Mouse (Mus musculus) liver, embryonic 14 days (tissue): ENCODE data around the gene B4galnt1. TPM values are rescaled to one million over a fixed set of nuclear protein-coding genes. Genes with fewer than 3 reads are reported as not detected.

Source experiments
- polyA plus RNA-seq: library from polyadenylated mRNA; depleted of rRNA; stranded (reverse); fragments of >200 nt; gene quantifications from 2 replicates; pipeline ENCODE4 v1.2.3, GENCODE M21; 2012; rRNA removed

The B4galnt1 gene
- polyA plus RNA-seq: 7.2 and 11.2 TPM in 2 replicates

GRCm38 (mm10) chr10:127164631-127165353, at the start of gene B4galnt1:
Gene B4galnt1, plus strand, starts transcription at chr10:127165225.

GRCm38 (mm10) chr10:127121066-127121477, 44.0 kb upstream of the B4galnt1 start, which contains the start of gene Os9:
Gene Os9, minus strand, starts transcription at chr10:127121131.

GRCm38 (mm10) chr10:127179871-127180694, 15.1 kb downstream of the B4galnt1 start, which contains the start of gene Slc26a10:
Gene Slc26a10, minus strand, starts transcription at chr10:127180645.

GRCm38 (mm10) chr10:127189651-127190381, 24.8 kb downstream of the B4galnt1 start, which contains the start of gene Arhgef25:
Gene Arhgef25, minus strand, starts transcription at chr10:127190083.

GRCm38 (mm10) chr10:127195328-127196129, 30.5 kb downstream of the B4galnt1 start, which contains the start of gene Dtx3:
Gene Dtx3, minus strand, starts transcription at chr10:127195728.

GRCm38 (mm10) chr10:127211414-127211854, 46.4 kb downstream of the B4galnt1 start, which contains the start of gene Pip4k2c:
Gene Pip4k2c, minus strand, starts transcription at chr10:127211585.

Other genes starting within 250 kb of the B4galnt1 start
- 17.5 and 20.0 TPM in 2 replicates for gene Ctdsp2, start 186.5 kb upstream of the B4galnt1 start, polyA plus RNA-seq
- gene Avil, start 164.5 kb upstream of the B4galnt1 start, polyA plus RNA-seq: 0.02 and 0.06 TPM in 2 replicates
- gene Tsfm, start 134.4 kb upstream of the B4galnt1 start, polyA plus RNA-seq: 25.2 and 29.6 TPM in 2 replicates
- 12.8 and 14.1 TPM in 2 replicates for gene Mettl1, start 123.8 kb upstream of the B4galnt1 start, polyA plus RNA-seq
- gene Eef1akmt3, start 123.7 kb upstream of the B4galnt1 start, polyA plus RNA-seq: 0.05 and 0.08 TPM in 2 replicates
- gene Cyp27b1, start 117.0 kb upstream of the B4galnt1 start, polyA plus RNA-seq: 0.03 and 0.08 TPM in 2 replicates
- 0.09 and 0.11 TPM in 2 replicates for gene March9, start 105.0 kb upstream of the B4galnt1 start, polyA plus RNA-seq
- gene Cdk4, start 101.7 kb upstream of the B4galnt1 start, polyA plus RNA-seq: 209 and 248 TPM in 2 replicates
- 34.4 and 41.3 TPM in 2 replicates for gene Tspan31, start 95.0 kb upstream of the B4galnt1 start, polyA plus RNA-seq
- 1.4 and 2.2 TPM in 2 replicates for gene Agap2, start 89.9 kb upstream of the B4galnt1 start, polyA plus RNA-seq
- 26.4 and 26.9 TPM in 2 replicates for gene Os9, start 44.1 kb upstream of the B4galnt1 start, polyA plus RNA-seq
- 2.0 and 2.2 TPM in 2 replicates for gene Slc26a10, start 15.4 kb downstream of the B4galnt1 start, polyA plus RNA-seq
- gene Arhgef25, start 24.9 kb downstream of the B4galnt1 start, polyA plus RNA-seq: 7.5 and 7.6 TPM in 2 replicates
- 29.2 and 32.7 TPM in 2 replicates for gene Dtx3, start 30.5 kb downstream of the B4galnt1 start, polyA plus RNA-seq
- 27.4 and 31.2 TPM in 2 replicates for gene Pip4k2c, start 46.4 kb downstream of the B4galnt1 start, polyA plus RNA-seq
- 0.11 and 0.12 TPM in 2 replicates for gene Kif5a, start 98.1 kb downstream of the B4galnt1 start, polyA plus RNA-seq
- 57.7 and 61.0 TPM in 2 replicates for gene Dctn2, start 101.1 kb downstream of the B4galnt1 start, polyA plus RNA-seq
- gene Mbd6, start 123.8 kb downstream of the B4galnt1 start, polyA plus RNA-seq: 7.4 and 10.9 TPM in 2 replicates
- 62.7 and 64.4 TPM in 2 replicates for gene Mars, start 146.6 kb downstream of the B4galnt1 start, polyA plus RNA-seq
- 7.4 and 9.7 TPM in 2 replicates for gene Arhgap9, start 156.7 kb downstream of the B4galnt1 start, polyA plus RNA-seq
- 0.95 and 0.98 TPM in 2 replicates for gene Gli1, start 176.7 kb downstream of the B4galnt1 start, polyA plus RNA-seq
- gene Inhbe, start 189.2 kb downstream of the B4galnt1 start, polyA plus RNA-seq: 0.46 and 0.53 TPM in 2 replicates
- 1.1 and 1.6 TPM in 2 replicates for gene Inhbc, start 205.2 kb downstream of the B4galnt1 start, polyA plus RNA-seq
- gene R3hdm2, start 215.1 kb downstream of the B4galnt1 start, polyA plus RNA-seq: 8.5 and 11.2 TPM in 2 replicates